Mouse (Mus musculus): ENCODE measurements around the gene Rad23a.
A peak's percentile ranks its signal among the peaks of the same experiment; 100 is the strongest.

Rad23a gene

GRCm38 (mm10) chr8:84840248-84840999 is at the start of gene Rad23a:
Rad23a (minus strand) TSS chr8:84840665.
- peak; percentile 85 for ATAC-seq (ENCODE audit: insufficient number of reproducible peaks, low FRiP score, low TSS enrichment)

- no peak for ATAC-seq (ENCODE audit: insufficient number of reproducible peaks, low FRiP score, low TSS enrichment)
These were observed 48.7 kb upstream of the Rad23a start for GRCm38 (mm10) chr8:84889141-84889540.

GRCm38 (mm10) chr8:84888280-84888679 is 47.8 kb upstream of the Rad23a start:
- no peak for ATAC-seq (ENCODE audit: insufficient number of reproducible peaks, low FRiP score, low TSS enrichment)

GRCm38 (mm10) chr8:84884728-84885127 is 44.3 kb upstream of the Rad23a start:
- ATAC-seq (ENCODE audit: insufficient number of reproducible peaks, low FRiP score, low TSS enrichment), result no peak

- ATAC-seq (ENCODE audit: insufficient number of reproducible peaks, low FRiP score, low TSS enrichment), result no peak
These were observed 38.5 kb upstream of the Rad23a start for GRCm38 (mm10) chr8:84878915-84879314.

GRCm38 (mm10) chr8:84877297-84878035 is 37.0 kb upstream of the Rad23a start:
- peak; percentile 52; the same call in 1 of the 2 replicates for ATAC-seq (ENCODE audit: insufficient number of reproducible peaks, low FRiP score, low TSS enrichment)

- ATAC-seq (ENCODE audit: insufficient number of reproducible peaks, low FRiP score, low TSS enrichment), result no peak
These were observed 33.9 kb upstream of the Rad23a start for GRCm38 (mm10) chr8:84874339-84874738.

- no peak for ATAC-seq (ENCODE audit: insufficient number of reproducible peaks, low FRiP score, low TSS enrichment)
These were observed 32.6 kb upstream of the Rad23a start for GRCm38 (mm10) chr8:84873016-84873415.

GRCm38 (mm10) chr8:84872309-84872965 is 32.0 kb upstream of the Rad23a start:
- no peak for ATAC-seq (ENCODE audit: insufficient number of reproducible peaks, low FRiP score, low TSS enrichment)

- no peak; the same call in 1 of the 2 replicates for ATAC-seq (ENCODE audit: insufficient number of reproducible peaks, low FRiP score, low TSS enrichment)
These were observed 31.2 kb upstream of the Rad23a start, which contains the start of gene Syce2 for GRCm38 (mm10) chr8:84871376-84872308. Syce2 (plus strand) TSS chr8:84872111.

- peak; percentile 94; the same call in 1 of the 2 replicates for ATAC-seq (ENCODE audit: insufficient number of reproducible peaks, low FRiP score, low TSS enrichment)
These were observed 16.5 kb upstream of the Rad23a start, which contains the start of gene Farsa for GRCm38 (mm10) chr8:84856864-84857441. Farsa (plus strand) TSS chr8:84856989.

GRCm38 (mm10) chr8:84856434-84856833 is 16.0 kb upstream of the Rad23a start:
- ATAC-seq (ENCODE audit: insufficient number of reproducible peaks, low FRiP score, low TSS enrichment), result no peak

GRCm38 (mm10) chr8:84847684-84848435 is 7.4 kb upstream of the Rad23a start:
- ATAC-seq (ENCODE audit: insufficient number of reproducible peaks, low FRiP score, low TSS enrichment), result no peak

- ATAC-seq (ENCODE audit: insufficient number of reproducible peaks, low FRiP score, low TSS enrichment), result peak; percentile 98
These were observed 6.5 kb upstream of the Rad23a start, which contains the start of gene Calr for GRCm38 (mm10) chr8:84846722-84847572. Calr (minus strand) TSS chr8:84846934.

- ATAC-seq (ENCODE audit: insufficient number of reproducible peaks, low FRiP score, low TSS enrichment), result no peak
These were observed 5.7 kb upstream of the Rad23a start for GRCm38 (mm10) chr8:84846094-84846721.

GRCm38 (mm10) chr8:84845355-84846093 is 5.1 kb upstream of the Rad23a start:
- no peak for ATAC-seq (ENCODE audit: insufficient number of reproducible peaks, low FRiP score, low TSS enrichment)
